Mouse (Mus musculus) gastrocnemius, postnatal 14 days (tissue): Measurements from ENCODE around the gene Olfr922. TPM values are rescaled to one million over a fixed set of nuclear protein-coding genes. Genes with fewer than 3 reads are reported as not detected.

Source experiments
- DNase-seq: peaks from one replicate; pipeline ENCODE4 v3.0.0; 2021; ENCODE audit warnings: mixed read lengths
- intact Hi-C: fragments of 180-260 bp; cut with DNase I; formaldehyde crosslinking; loops from one replicate; pipeline ENCODE4 v1.15.1; 2025; ENCODE audit warnings: low total_unique reads
- long read RNA-seq, 2 experiments: library from polyadenylated mRNA; stranded (forward); transcript quantifications; one replicate each; pipeline ENCODE4 v2.0.0; 2021
- total RNA-seq, 2 experiments: library from RNA; stranded (reverse); gene quantifications; 2 replicates each; pipeline ENCODE4 v1.2.3; 2021

Gene Olfr922
- not detected for total RNA-seq
- long read RNA-seq, experiment 1 = 0 reads
- long read RNA-seq, experiment 2 = 0 reads

- intact Hi-C loops = no loop called here
- no peak for DNase-seq
Observed at GRCm38 (mm10) chr9:38814314-38814713, at the start of gene Olfr922. Olfr922 (plus strand) TSS chr9:38814614.

- no peak for DNase-seq
- intact Hi-C loops = no loop called here
Observed at GRCm38 (mm10) chr9:38772768-38773167, 41.6 kb upstream of the Olfr922 start, which contains the start of gene Olfr921. Olfr921 (plus strand) TSS chr9:38773068.

GRCm38 (mm10) chr9:38792689-38793088 lies 21.7 kb upstream of the Olfr922 start:
- DNase-seq = no peak
- intact Hi-C loops = no loop called here

- intact Hi-C loops = no loop called here
- DNase-seq = no peak
Observed at GRCm38 (mm10) chr9:38805696-38806095, 8.7 kb upstream of the Olfr922 start.

- DNase-seq = no peak
- intact Hi-C loops = no loop called here
Observed at GRCm38 (mm10) chr9:38815458-38815986, 1.1 kb downstream of the Olfr922 start.

GRCm38 (mm10) chr9:38826245-38826644 lies 11.8 kb downstream of the Olfr922 start, which contains the start of gene Olfr923:
Olfr923 (plus strand) TSS chr9:38826545.
- intact Hi-C loops = no loop called here

GRCm38 (mm10) chr9:38833027-38833426 lies 18.6 kb downstream of the Olfr922 start:
- no peak for DNase-seq
- intact Hi-C loops = no loop called here

More at GRCm38 (mm10) chr9:38826245-38826644, 11.8 kb downstream of the Olfr922 start, which contains the start of gene Olfr923:
- DNase-seq = no peak

GRCm38 (mm10) chr9:38844149-38844548 lies 29.7 kb downstream of the Olfr922 start, which contains the start of gene Olfr924:
Olfr924 (plus strand) TSS chr9:38844449.
- intact Hi-C loops = no loop called here
- DNase-seq = no peak

GRCm38 (mm10) chr9:38854760-38855159 lies 40.3 kb downstream of the Olfr922 start, which contains the start of gene Olfr26:
Olfr26 (plus strand) TSS chr9:38855060.
- DNase-seq = no peak
- intact Hi-C loops = no loop called here

Other genes with a start within 250 kb of the Olfr922 start
- gene Olfr912, start 234.4 kb upstream of the Olfr922 start, total RNA-seq = not detected
- not detected for gene Olfr913, start 221.9 kb upstream of the Olfr922 start, total RNA-seq
- gene Olfr914, start 209.5 kb upstream of the Olfr922 start, total RNA-seq = not detected
- not detected for gene Olfr916, start 154.7 kb upstream of the Olfr922 start, total RNA-seq
- not detected for gene Olfr917, start 148.8 kb upstream of the Olfr922 start, total RNA-seq
- not detected for gene Olfr918, start 140.0 kb upstream of the Olfr922 start, total RNA-seq
- not detected for gene Olfr919, start 110.9 kb upstream of the Olfr922 start, total RNA-seq
- 10 to 100 TPM; 16.3 to 17.0 TPM for gene Vwa5a, start 96.3 kb upstream of the Olfr922 start, total RNA-seq
- gene Olfr920, start 62.3 kb upstream of the Olfr922 start, total RNA-seq = under 1 TPM; 0.04 to 0.06 TPM
- not detected for gene Olfr921, start 41.5 kb upstream of the Olfr922 start, total RNA-seq
- not detected for gene Olfr923, start 11.9 kb downstream of the Olfr922 start, total RNA-seq
- not detected for gene Olfr924, start 29.8 kb downstream of the Olfr922 start, total RNA-seq
- gene Olfr26, start 40.4 kb downstream of the Olfr922 start, total RNA-seq = not detected
- gene Olfr926, start 62.5 kb downstream of the Olfr922 start, total RNA-seq = not detected
- gene Olfr930, start 115.2 kb downstream of the Olfr922 start, total RNA-seq = not detected
- not detected for gene Olfr933, start 157.7 kb downstream of the Olfr922 start, total RNA-seq
- not detected for gene Olfr934, start 173.7 kb downstream of the Olfr922 start, total RNA-seq
- gene Olfr935, start 185.1 kb downstream of the Olfr922 start, total RNA-seq = not detected
- not detected for gene Olfr146, start 208.8 kb downstream of the Olfr922 start, total RNA-seq